Mouse (Mus musculus) megakaryocyte, embryonic 14.5 days (primary cell): ENCODE results near the gene Smc3.

Experiments used
- FLI1 ChIP-seq: IDR thresholded peaks from 2 replicates; pipeline ENCODE4 v1.6.1; 2012; ENCODE audit warnings: low read length, inconsistent platforms, mixed read lengths
- GATA1 ChIP-seq: IDR thresholded peaks from 3 replicates; pipeline ENCODE4 v1.6.1; 2012; ENCODE audit warnings: mixed read lengths, low read length, inconsistent platforms, borderline replicate concordance

GRCm38 (mm10) chr19:53668821-53669220, 68.6 kb downstream of the Smc3 start:
- TF ChIP-seq FLI1 = no peak
- TF ChIP-seq GATA1 = no peak
